Mouse (Mus musculus) adrenal gland, postnatal 4 days (tissue): Measurements from ENCODE around the gene Ccr6. TPM values are rescaled to one million over a fixed set of nuclear protein-coding genes. Genes with fewer than 3 reads are reported as not detected.

Experiments used
- DNase-seq, 2 experiments: peaks; one replicate each; pipeline ENCODE4 v3.0.0; 2021 to 2022; ENCODE audit warnings: low spot score in 2 of 2, mixed read lengths in 2 of 2
- total RNA-seq, 2 experiments: library from RNA; stranded (reverse); gene quantifications; 2 replicates each; pipeline ENCODE4 v1.2.3; 2021

The Ccr6 gene
- total RNA-seq, 2 experiments from 2014 or later = not detected

- peak; percentile 31 to 47 for DNase-seq
These were observed 47.1 kb downstream of the Ccr6 start, which contains the start of gene Mpc1 for GRCm38 (mm10) chr17:8282821-8283525. Gene Mpc1 (plus strand): TSS chr17:8282904.

GRCm38 (mm10) chr17:8283526-8284253 is 47.8 kb downstream of the Ccr6 start:
- peak; percentile 86 to 87 for DNase-seq

- DNase-seq = peak in 1 of 2 experiments; percentile 17
These were observed 48.4 kb downstream of the Ccr6 start for GRCm38 (mm10) chr17:8284254-8284661.

GRCm38 (mm10) chr17:8285056-8285455 is 49.2 kb downstream of the Ccr6 start:
- DNase-seq = no peak

GRCm38 (mm10) chr17:8286987-8287386 is 51.1 kb downstream of the Ccr6 start:
- no peak for DNase-seq

- no peak for DNase-seq
These were observed 54.3 kb downstream of the Ccr6 start for GRCm38 (mm10) chr17:8289993-8290679.

- no peak for DNase-seq
These were observed 54.9 kb downstream of the Ccr6 start for GRCm38 (mm10) chr17:8290736-8291135.

- DNase-seq = no peak
These were observed 60.0 kb downstream of the Ccr6 start for GRCm38 (mm10) chr17:8295825-8296224.

GRCm38 (mm10) chr17:8296313-8296844 is 60.5 kb downstream of the Ccr6 start:
- DNase-seq = no peak

- no peak for DNase-seq
These were observed 61.9 kb downstream of the Ccr6 start for GRCm38 (mm10) chr17:8297746-8298145.

- no peak for DNase-seq
These were observed 62.4 kb downstream of the Ccr6 start for GRCm38 (mm10) chr17:8298281-8298680.

- no peak for DNase-seq
These were observed 63.7 kb downstream of the Ccr6 start for GRCm38 (mm10) chr17:8299524-8299923.

- no peak for DNase-seq
These were observed 65.7 kb downstream of the Ccr6 start for GRCm38 (mm10) chr17:8301515-8301914.

GRCm38 (mm10) chr17:8302772-8303438 is 67.1 kb downstream of the Ccr6 start:
- no peak for DNase-seq

GRCm38 (mm10) chr17:8303671-8304070 is 67.8 kb downstream of the Ccr6 start:
- DNase-seq = no peak

GRCm38 (mm10) chr17:8305801-8306200 is 70.0 kb downstream of the Ccr6 start:
- DNase-seq = no peak

Other genes starting within 250 kb of the Ccr6 start
- gene Gm49673, start 88.3 kb upstream of the Ccr6 start, total RNA-seq = under 1 TPM; 0.31 to 0.79 TPM
- 10 to 100 TPM; 47.1 to 48.5 TPM for gene Rnaset2a, start 87.9 kb upstream of the Ccr6 start, total RNA-seq
- 10 to 100 TPM; 28.9 to 29.9 TPM for gene Fgfr1op, start 70.5 kb upstream of the Ccr6 start, total RNA-seq
- 100 to 1,000 TPM in 1 of 2 experiments, 10 to 100 TPM in 1; 97.6 to 134 TPM for gene Mpc1, start 46.9 kb downstream of the Ccr6 start, total RNA-seq
- 10 to 100 TPM; 47.7 to 49.2 TPM for gene Sft2d1, start 75.1 kb downstream of the Ccr6 start, total RNA-seq
- gene Prr18, start 101.4 kb downstream of the Ccr6 start, total RNA-seq = 1 to 10 TPM in 1 of 2 experiments, under 1 TPM in 1; 0.85 to 1.1 TPM
- gene T2, start 119.9 kb downstream of the Ccr6 start, total RNA-seq = under 1 TPM in 1 of 2 experiments, not detected in 1; 0.25 TPM
- gene T, start 198.4 kb downstream of the Ccr6 start, total RNA-seq = not detected